Mouse (Mus musculus) liver (tissue): ENCODE measurements at regions not wholly inside any gene's neighbourhood (a gene's known extent, or its start where the extent isn't known, plus 50 kb on each side); places are given as distances from the start of the nearest gene placed in this dataset.

Source experiments
- DNase-seq: peaks from one replicate; pipeline ENCODE4 v3.0.0-alpha.2; 2020; ENCODE audit warnings: mixed read lengths

DNA sequence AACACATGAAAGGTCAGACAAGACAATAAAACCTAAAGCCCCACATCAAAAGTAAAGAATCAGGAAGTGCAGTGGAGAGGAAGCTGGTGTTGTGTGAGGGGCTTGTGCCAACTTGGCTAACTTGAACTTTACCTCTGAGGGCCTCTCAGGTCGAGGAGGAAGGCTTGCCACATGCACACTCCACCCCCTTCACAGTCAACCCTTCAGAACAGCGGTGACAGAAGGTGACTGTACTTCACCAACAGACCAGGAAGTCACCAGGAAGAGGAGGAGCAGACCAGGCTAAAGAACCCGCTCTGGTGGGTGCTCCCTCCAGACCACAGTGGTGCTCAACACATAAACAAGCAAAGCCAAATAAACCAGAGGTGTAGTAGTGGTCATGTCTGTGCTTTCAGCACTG lies 341.0 kb downstream of the Zfp706 start:
- no peak for DNase-seq

DNA sequence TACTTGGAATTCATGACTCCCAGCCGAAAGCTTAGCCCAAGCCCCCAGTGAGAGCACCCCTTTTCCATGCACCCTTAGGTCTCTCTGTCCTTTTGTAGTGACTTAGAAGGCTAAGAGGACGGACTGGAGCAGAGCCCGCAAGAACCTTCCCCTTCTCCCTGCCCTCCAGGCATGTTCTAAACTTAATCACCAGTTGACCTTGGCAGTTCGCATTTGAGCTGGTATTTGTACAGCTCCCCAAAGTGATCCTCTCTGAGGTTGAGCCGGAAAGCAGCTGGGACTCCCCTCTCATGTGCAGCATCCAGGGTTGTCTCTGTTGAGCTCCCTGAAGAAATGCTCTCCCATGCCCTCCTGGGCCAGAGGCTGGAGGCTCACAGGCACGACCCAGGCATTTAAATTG lies 343.2 kb downstream of the Zfp706 start:
- no peak for DNase-seq

DNA sequence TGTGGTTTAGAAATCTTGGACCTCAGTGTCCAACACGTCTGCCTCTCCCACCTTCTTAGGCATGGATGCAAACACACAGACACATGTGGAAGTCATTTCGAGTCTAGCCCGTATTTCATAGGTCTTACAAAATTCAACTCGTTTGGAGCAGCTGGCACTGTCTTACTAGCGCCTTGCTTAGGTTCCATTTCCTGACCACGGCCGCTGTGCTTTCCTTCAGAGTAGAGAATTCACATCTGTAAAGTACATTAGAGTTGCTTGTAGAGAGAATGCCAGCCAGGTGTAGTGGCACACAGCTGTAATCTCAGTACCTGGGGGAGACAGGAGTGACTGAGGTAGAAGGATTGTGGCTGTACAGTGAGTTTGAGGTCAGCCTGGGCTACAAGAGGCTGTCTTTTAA lies 346.6 kb downstream of the Zfp706 start:
- DNase-seq = no peak
